Mouse (Mus musculus) neural tube, embryonic 15.5 days (tissue): ENCODE results near the gene Hoxa5. TPM values are rescaled to one million over a fixed set of nuclear protein-coding genes. Genes with fewer than 3 reads are reported as not detected.

Experiments used
- ATAC-seq: fragments of 200-750 bp; cut with Nextera tagmentation; 2 replicates; pipeline ENCODE4 v1.8.0; 2017; ENCODE audit warnings: mild to moderate bottlenecking, moderate TSS enrichment, moderate library complexity; ENCODE audit not compliant: low FRiP score
- H3K27ac ChIP-seq: fragments of 300-500 bp; sonication (generic); replicated peaks from 2 replicates; pipeline ENCODE4 v1.5.1; 2015; ENCODE audit warnings: mild to moderate bottlenecking, inconsistent platforms
- H3K27me3 ChIP-seq: fragments of 300-500 bp; sonication (generic); replicated peaks from 2 replicates; pipeline ENCODE4 v1.6.1; 2015; ENCODE audit warnings: inconsistent platforms
- H3K36me3 ChIP-seq: fragments of 300-500 bp; sonication (generic); 2 replicates; pipeline ENCODE4 v1.6.1; 2015; ENCODE audit warnings: inconsistent platforms
- H3K4me1 ChIP-seq: fragments of 300-500 bp; sonication (generic); 2 replicates; pipeline ENCODE4 v1.6.1; 2015; ENCODE audit warnings: inconsistent platforms
- H3K4me2 ChIP-seq: fragments of 300-500 bp; sonication (generic); 2 replicates; pipeline ENCODE4 v1.6.1; 2015; ENCODE audit warnings: inconsistent platforms, mild to moderate bottlenecking, moderate library complexity
- H3K4me3 ChIP-seq: fragments of 300-500 bp; sonication (generic); replicated peaks from 2 replicates; pipeline ENCODE4 v1.5.1; 2015; ENCODE audit warnings: mild to moderate bottlenecking, inconsistent platforms
- H3K9ac ChIP-seq: fragments of 300-500 bp; sonication (generic); replicated peaks from 2 replicates; pipeline ENCODE4 v1.6.1; 2015; ENCODE audit warnings: mild to moderate bottlenecking, inconsistent platforms
- H3K9me3 ChIP-seq: fragments of 300-500 bp; sonication (generic); replicated peaks from 2 replicates; pipeline ENCODE4 v1.6.1; 2016; ENCODE audit warnings: inconsistent platforms
- WGBS: fragments of 180-500 bp; shearing (Covaris S2); methylation state at CpG from one replicate; pipeline ENCODE4 v1.1.7; 2015; ENCODE audit warnings: mixed read lengths; 5-methylcytosine and 5-hydroxymethylcytosine counted together
- polyA plus RNA-seq: library from polyadenylated mRNA; unstranded; fragments of >200 nt; fragmentation: Nextera tagmentation; extraction: Ambion mirVana; gene quantifications from 2 replicates; pipeline ENCODE4 v1.2.1, GENCODE M21; 2015

Gene Hoxa5
- polyA plus RNA-seq, 1 experiment from 2014 or later: 73.9 TPM

GRCm38 (mm10) chr6:52162093-52162380, 42.4 kb downstream of the Hoxa5 start:
- Histone ChIP-seq H3K36me3 (no peaks in the 10 kb centered on the region), H3K9me3 (no peaks in the 10 kb centered on the region), H3K4me3 (peak overlapping the region; percentile 12; the same call in 1 of the 2 replicates), H3K27ac (peak overlapping the region; percentile 75), H3K4me1 (peaks cover 90% of the 10 kb centered on the region), H3K27me3 (no peaks in the 10 kb centered on the region), H3K9ac (peak overlapping the region; percentile 23; the same call in 1 of the 2 replicates), H3K4me2 (peak overlapping the region; percentile 86)
- WGBS: 11% methylated on average over 1 of the region's 1 CpGs
- ATAC-seq: no peak

- Histone ChIP-seq H3K9me3 (no peaks in the 10 kb centered on the region), H3K4me1 (peaks cover 90% of the 10 kb centered on the region), H3K9ac (peak overlapping the region; percentile 50), H3K4me2 (peak overlapping the region; percentile 86), H3K27me3 (0 out of 2 replicates have a peak, but pooled peaks cover 2% of the 10 kb centered on the region), H3K4me3 (peak overlapping the region; percentile 86), H3K27ac (peak overlapping the region; percentile 87), H3K36me3 (no peaks in the 10 kb centered on the region)
- WGBS: 8% methylated on average over 8 of the region's 8 CpGs
- no peak for ATAC-seq
Measured at GRCm38 (mm10) chr6:52161336-52162092, 42.9 kb downstream of the Hoxa5 start.

- Histone ChIP-seq H3K4me1 (peaks cover 86% of the 10 kb centered on the region), H3K27me3 (0 out of 2 replicates have a peak, but pooled peaks cover 5% of the 10 kb centered on the region), H3K4me2 (peak overlapping the region; percentile 86), H3K9me3 (no peaks in the 10 kb centered on the region), H3K4me3 (peak overlapping the region; percentile 86), H3K9ac (peak overlapping the region; percentile 50), H3K27ac (peak overlapping the region; percentile 87), H3K36me3 (no peaks in the 10 kb centered on the region)
- no peak for ATAC-seq
- WGBS: 2% methylated on average over 30 of the region's 30 CpGs
Measured at GRCm38 (mm10) chr6:52160511-52161335, 43.7 kb downstream of the Hoxa5 start.

- peak overlapping the region; percentile 86 for H3K4me2 ChIP-seq
- H3K4me3 ChIP-seq: peak overlapping the region; percentile 86
- peaks cover 78% of the 10 kb centered on the region for H3K4me1 ChIP-seq
- H3K36me3 ChIP-seq: no peaks in the 10 kb centered on the region
- WGBS: 9% methylated on average over 8 of the region's 9 CpGs
- no peaks in the 10 kb centered on the region for H3K9me3 ChIP-seq
- no peak for ATAC-seq
- 0 out of 2 replicates have a peak, but pooled peaks cover 8% of the 10 kb centered on the region for H3K27me3 ChIP-seq
- H3K27ac ChIP-seq: peak overlapping the region; percentile 87
- peak overlapping the region; percentile 50 for H3K9ac ChIP-seq
Measured at GRCm38 (mm10) chr6:52159979-52160378, 44.4 kb downstream of the Hoxa5 start.

GRCm38 (mm10) chr6:52159164-52159761, 45.1 kb downstream of the Hoxa5 start:
- Histone ChIP-seq H3K36me3 (no peaks in the 10 kb centered on the region), H3K9me3 (no peaks in the 10 kb centered on the region), H3K4me3 (peak overlapping the region; percentile 86), H3K27ac (peak overlapping the region; percentile 87), H3K4me1 (peaks cover 71% of the 10 kb centered on the region), H3K9ac (peak overlapping the region; percentile 81), H3K27me3 (0 out of 2 replicates have a peak, but pooled peaks cover 8% of the 10 kb centered on the region), H3K4me2 (peak overlapping the region; percentile 86)
- WGBS: 6% methylated on average over 12 of the region's 12 CpGs
- peak; percentile 10; the same call in 1 of the 2 replicates for ATAC-seq

- H3K27ac ChIP-seq: peak within 1 kb of the TSS; percentile 87
- WGBS: under 1% methylated on average over 54 of the region's 55 CpGs
Measured at GRCm38 (mm10) chr6:52158276-52159051, 45.9 kb downstream of the Hoxa5 start, which contains the start of gene Hoxa1. Hoxa1 (minus strand) TSS chr6:52158317.

GRCm38 (mm10) chr6:52157466-52158275, 46.7 kb downstream of the Hoxa5 start:
- peak overlapping the region; percentile 86 for H3K4me3 ChIP-seq
- H3K27me3 ChIP-seq: 0 out of 2 replicates have a peak, but pooled peaks cover 11% of the 10 kb centered on the region
- H3K9me3 ChIP-seq: no peaks in the 10 kb centered on the region
- 2% methylated on average over 32 of the region's 32 CpGs for WGBS
- H3K36me3 ChIP-seq: no peaks in the 10 kb centered on the region
- H3K4me2 ChIP-seq: peak overlapping the region; percentile 86
- H3K27ac ChIP-seq: peak overlapping the region; percentile 87; the same call in 1 of the 2 replicates
- peak overlapping the region; percentile 81 for H3K9ac ChIP-seq
- peaks cover 56% of the 10 kb centered on the region for H3K4me1 ChIP-seq
- ATAC-seq: no peak; the same call in 1 of the 2 replicates

More at GRCm38 (mm10) chr6:52158276-52159051, 45.9 kb downstream of the Hoxa5 start, which contains the start of gene Hoxa1:
- Histone ChIP-seq H3K4me1 (peaks cover 63% of the 10 kb centered on the region), H3K36me3 (no peaks in the 10 kb centered on the region), H3K9me3 (no peaks in the 10 kb centered on the region), H3K27me3 (0 out of 2 replicates have a peak, but pooled peaks cover 8% of the 10 kb centered on the region), H3K9ac (peak within 1 kb of the TSS; percentile 81), H3K4me3 (peak within 1 kb of the TSS; percentile 86), H3K4me2 (peak within 1 kb of the TSS; percentile 86)
- ATAC-seq: peak; percentile 88

- no peak overlapping the region for H3K9ac ChIP-seq
- WGBS: 9% methylated on average over 20 of the region's 20 CpGs
- no peak overlapping the region for H3K27ac ChIP-seq
- peak overlapping the region; percentile 3 for H3K4me3 ChIP-seq
- peaks cover 15% of the 10 kb centered on the region for H3K27me3 ChIP-seq
- peak overlapping the region; percentile 86 for H3K4me2 ChIP-seq
- H3K4me1 ChIP-seq: peaks cover 48% of the 10 kb centered on the region
- no peak for ATAC-seq
- H3K36me3 ChIP-seq: no peaks in the 10 kb centered on the region
- H3K9me3 ChIP-seq: no peaks in the 10 kb centered on the region
Measured at GRCm38 (mm10) chr6:52156551-52157200, 47.7 kb downstream of the Hoxa5 start.

- H3K27me3 ChIP-seq: peaks cover 16% of the 10 kb centered on the region
- no peak overlapping the region for H3K9ac ChIP-seq
- H3K4me3 ChIP-seq: no peak overlapping the region
- H3K36me3 ChIP-seq: no peaks in the 10 kb centered on the region
- no peak overlapping the region for H3K27ac ChIP-seq
- H3K4me2 ChIP-seq: no peak overlapping the region
- no peak for ATAC-seq
- H3K9me3 ChIP-seq: no peaks in the 10 kb centered on the region
- WGBS: 55% methylated on average over 3 of the region's 3 CpGs
- peaks cover 40% of the 10 kb centered on the region for H3K4me1 ChIP-seq
Measured at GRCm38 (mm10) chr6:52155471-52155870, 48.9 kb downstream of the Hoxa5 start.

- 49% methylated on average over 5 of the region's 5 CpGs for WGBS
- no peak for ATAC-seq
- peaks cover 22% of the 10 kb centered on the region for H3K27me3 ChIP-seq
- H3K4me2 ChIP-seq: no peak overlapping the region
- H3K27ac ChIP-seq: no peak overlapping the region
- no peak overlapping the region for H3K9ac ChIP-seq
- H3K4me3 ChIP-seq: no peak overlapping the region
- H3K4me1 ChIP-seq: peaks cover 27% of the 10 kb centered on the region
- H3K36me3 ChIP-seq: no peaks in the 10 kb centered on the region
- no peaks in the 10 kb centered on the region for H3K9me3 ChIP-seq
Measured at GRCm38 (mm10) chr6:52154044-52154443, 50.3 kb downstream of the Hoxa5 start.
